Mouse (Mus musculus) liver, adult 2 months (tissue): ENCODE measurements at regions not wholly inside any gene's neighbourhood (a gene's known extent, or its start where the extent isn't known, plus 50 kb on each side); places are given as distances from the start of the nearest gene placed in this dataset.

Experiments used
- CTCF ChIP-seq: fragments of 200-500 bp; IDR thresholded peaks from 2 replicates; pipeline ENCODE4 v1.5.1; 2011; ENCODE audit warnings: low read depth, low read length, control low read depth
- POLR2A ChIP-seq: fragments of 200-500 bp; IDR thresholded peaks from 2 replicates; pipeline ENCODE4 v1.6.1; 2011; ENCODE audit warnings: low read length, control low read depth; ENCODE audit not compliant: insufficient read depth; ENCODE audit errors: extremely low read depth

DNA sequence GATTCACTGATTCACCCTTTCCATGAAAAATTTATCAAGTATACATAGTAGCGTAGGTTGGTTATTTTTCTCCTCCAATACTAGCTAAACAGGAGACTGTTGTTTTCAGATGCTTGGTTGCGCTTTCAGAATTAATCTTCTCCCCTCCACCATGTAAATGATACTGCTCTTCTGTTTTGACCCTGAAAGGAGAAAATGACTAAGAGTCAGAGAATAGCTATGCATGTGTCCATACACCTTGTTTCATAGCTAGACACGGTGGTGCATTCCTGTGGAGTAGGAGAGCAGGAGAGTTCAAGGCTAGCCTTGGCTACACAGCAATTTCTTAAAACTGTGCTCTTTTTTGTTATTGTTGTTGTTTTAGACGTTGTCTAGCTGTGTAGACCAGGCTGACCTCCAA, 62.8 kb upstream of the Foxn3 start:
- no peak for TF ChIP-seq POLR2A
- TF ChIP-seq CTCF: no peak
